Mouse (Mus musculus) lung, postnatal 10 days (tissue): ENCODE measurements around the gene Prmt1.

Experiments
- DNase-seq: peaks from one replicate; pipeline ENCODE4 v3.0.0; 2021

Prmt1 gene

GRCm38 (mm10) chr7:44938680-44939079 lies 47.7 kb downstream of the Prmt1 start:
- no peak for DNase-seq

DNA sequence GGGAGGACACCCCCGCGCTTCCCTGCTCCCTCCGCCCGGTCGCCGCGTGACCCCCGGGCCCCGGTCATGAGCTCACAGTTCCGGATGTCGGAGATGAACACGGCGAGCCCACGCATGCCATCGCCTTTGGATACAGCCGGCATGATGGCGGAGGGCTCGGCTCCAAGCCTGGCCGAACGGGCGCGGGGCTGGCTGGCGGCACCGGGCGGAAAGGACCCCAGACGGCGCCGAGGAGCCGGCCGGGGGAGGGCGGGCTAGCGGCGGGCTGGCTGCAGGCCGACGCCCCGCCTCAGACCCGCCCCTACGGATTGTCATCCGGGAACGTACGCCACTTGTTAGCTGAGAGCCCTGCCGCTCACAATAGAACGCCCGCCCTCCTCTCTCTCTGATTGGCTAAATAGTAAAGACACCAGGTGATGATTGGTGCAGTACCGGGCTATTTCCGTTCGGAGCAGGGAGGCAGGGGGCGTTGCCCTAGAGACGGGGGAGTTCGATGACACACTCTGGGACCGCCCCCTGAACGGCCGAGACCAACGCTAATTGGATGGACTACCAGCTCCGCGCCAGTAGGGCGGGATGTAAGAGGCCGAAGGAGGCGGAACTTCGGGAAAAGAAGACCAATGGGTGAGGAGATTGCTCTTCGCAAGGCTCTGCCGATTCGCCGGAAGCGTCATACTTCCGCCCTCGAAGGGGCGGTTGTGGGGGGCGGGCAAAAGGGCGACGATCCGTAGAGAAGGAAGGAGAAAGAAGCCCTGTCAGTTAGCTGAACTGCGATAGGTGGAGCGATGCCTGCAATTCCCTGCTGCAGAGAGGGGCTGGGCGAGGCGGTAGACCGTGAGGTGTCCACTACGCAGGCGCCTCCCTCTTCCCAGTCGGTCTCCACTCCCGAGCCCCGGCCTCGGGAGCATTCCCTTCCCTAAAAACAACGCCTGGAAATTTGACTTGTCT lies 56.9 kb downstream of the Prmt1 start, which contains the start of gene Ap2a1:
TSS of gene Ap2a1 (minus strand) at position 293 of the 948 bp plus-strand sequence.
- peak; percentile 100 for DNase-seq

GRCm38 (mm10) chr7:44928570-44928969 lies 57.8 kb downstream of the Prmt1 start:
- DNase-seq = no peak
